Comparison of ENCODE assay signal across 32 mouse cellular contexts in the genomic region with DNA sequence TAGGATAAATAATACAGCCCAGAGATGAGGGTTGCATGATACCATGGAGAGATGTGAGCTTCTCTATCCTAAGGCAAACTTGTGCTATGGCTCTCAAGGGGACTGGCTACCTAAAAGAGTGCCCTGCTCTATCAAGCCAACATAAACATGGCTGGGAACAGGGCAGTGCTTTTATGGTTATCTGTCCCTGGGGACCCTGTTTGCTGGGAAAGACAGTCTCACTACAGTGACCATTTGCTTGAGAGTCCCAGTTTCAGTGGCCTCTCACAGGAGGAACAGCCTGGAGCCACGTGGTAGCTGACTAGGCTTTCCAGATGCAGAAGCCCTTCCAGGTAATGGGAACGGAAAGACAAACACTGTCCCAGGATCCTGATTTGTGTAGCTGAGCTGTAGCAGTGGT. TPM values are rescaled to one million over a fixed set of nuclear protein-coding genes. Genes with fewer than 3 reads are reported as not detected.
"Had no signal": no experiment of that assay in that cellular context is flagged by ENCODE, and none has a peak within 500 bp of the region (broad histone marks: within the 10 kb centered on the region; RNA-seq: fewer than 3 reads in every experiment).

No protein-coding gene starts in this region.

- H3K27me3 ChIP-seq: limb, embryonic 13.5 days; liver, embryonic 12.5 days; liver, embryonic 15.5 days; lung, embryonic 15.5 days; megakaryocyte, embryonic 14.5 days; neural tube, embryonic 12.5 days had no signal

- H3K36me3 ChIP-seq: limb, embryonic 10.5 days; limb, embryonic 13.5 days; liver, embryonic 12.5 days; liver, embryonic 15.5 days; lung, embryonic 15.5 days; neural tube, embryonic 12.5 days had no signal

- H3K4me3 ChIP-seq: layer of hippocampus, adult 2 months; limb, embryonic 10.5 days; limb, embryonic 13.5 days; liver, embryonic 12.5 days; liver, embryonic 15.5 days; lung, embryonic 15.5 days; megakaryocyte, embryonic 14.5 days; neural tube, embryonic 12.5 days had no signal

- H3K4me2 ChIP-seq: limb, embryonic 13.5 days; liver, embryonic 12.5 days; liver, embryonic 15.5 days; lung, embryonic 15.5 days; midbrain, embryonic 11.5 days; neural tube, embryonic 12.5 days had no signal

- DNase-seq: kidney, postnatal 25 days; layer of hippocampus, adult 9-11 months; liver; lung, adult 18-20 months; lung, postnatal 10 days; lung, postnatal 36 days; midbrain, embryonic 14.5 days; retina, postnatal 1 day; right cerebral cortex, postnatal 25 days; thymus, adult 18-20 months; thymus, postnatal 36 days had no signal

- H3K27ac ChIP-seq: kidney, postnatal 0 days; layer of hippocampus, adult 2 months; limb, embryonic 10.5 days; limb, embryonic 13.5 days; liver, embryonic 12.5 days; liver, embryonic 15.5 days; lung, embryonic 15.5 days; neural tube, embryonic 12.5 days had no signal

- H3K9ac ChIP-seq: limb, embryonic 13.5 days; liver, embryonic 12.5 days; liver, embryonic 15.5 days; lung, embryonic 15.5 days; neural tube, embryonic 12.5 days had no signal

- H3K9me3 ChIP-seq: limb, embryonic 10.5 days; limb, embryonic 13.5 days; liver, embryonic 12.5 days; liver, embryonic 15.5 days; lung, embryonic 15.5 days; megakaryocyte, embryonic 14.5 days; neural tube, embryonic 12.5 days had no signal

- ATAC-seq: liver, embryonic 12.5 days had no signal

- H3K4me1 ChIP-seq: limb, embryonic 10.5 days; limb, embryonic 13.5 days; liver, embryonic 12.5 days; liver, embryonic 15.5 days; lung, embryonic 15.5 days; neural tube, embryonic 12.5 days had no signal

RNA-seq across cellular contexts. Expression of a gene that starts 10.4 kb away (rescaled TPM):
- total RNA-seq: layer of hippocampus, adult 2 months; layer of hippocampus, postnatal 25 days; left cerebral cortex, adult 18-20 months; left cerebral cortex, postnatal 25 days; midbrain, postnatal 0 days; neutrophil, adult 5-6 weeks had no signal
- polyA plus RNA-seq: kidney, embryonic 14.5 days; kidney, postnatal 0 days; large intestine, adult 2 months; limb, embryonic 10.5 days; limb, embryonic 13.5 days; liver, embryonic 12.5 days; liver, embryonic 15.5 days; lung, embryonic 15.5 days; midbrain, embryonic 11.5 days; midbrain, embryonic 14.5 days; midbrain, postnatal 0 days; neural tube, embryonic 12.5 days; spleen, adult 2 months; stomach, embryonic 16.5 days; testis, adult 2 months; urinary bladder, adult 2 months had no signal

RNA-seq across cellular contexts. Expression of a gene that starts 18.8 kb away (rescaled TPM):
- total RNA-seq: layer of hippocampus, adult 2 months; layer of hippocampus, postnatal 25 days; left cerebral cortex, adult 18-20 months; left cerebral cortex, postnatal 25 days; midbrain, postnatal 0 days; neutrophil, adult 5-6 weeks had no signal
- polyA plus RNA-seq: kidney, embryonic 14.5 days; kidney, postnatal 0 days; large intestine, adult 2 months; limb, embryonic 10.5 days; limb, embryonic 13.5 days; liver, embryonic 12.5 days; liver, embryonic 15.5 days; lung, embryonic 15.5 days; midbrain, embryonic 11.5 days; midbrain, embryonic 14.5 days; midbrain, postnatal 0 days; spleen, adult 2 months; stomach, embryonic 16.5 days; urinary bladder, adult 2 months had no signal

RNA-seq across cellular contexts. Expression of a gene that starts 21.5 kb away (rescaled TPM):
- total RNA-seq: layer of hippocampus, adult 2 months; layer of hippocampus, postnatal 25 days; midbrain, postnatal 0 days; neutrophil, adult 5-6 weeks had no signal
- polyA plus RNA-seq: kidney, embryonic 14.5 days; kidney, postnatal 0 days; large intestine, adult 2 months; limb, embryonic 10.5 days; limb, embryonic 13.5 days; liver, embryonic 12.5 days; liver, embryonic 15.5 days; lung, embryonic 15.5 days; midbrain, embryonic 11.5 days; midbrain, embryonic 14.5 days; midbrain, postnatal 0 days; neural tube, embryonic 12.5 days; spleen, adult 2 months; stomach, embryonic 16.5 days; testis, adult 2 months had no signal

RNA-seq across cellular contexts. Expression of a gene that starts 21.6 kb away (rescaled TPM):
- total RNA-seq: midbrain, postnatal 0 days had no signal
- polyA plus RNA-seq: limb, embryonic 10.5 days; limb, embryonic 13.5 days; liver, embryonic 12.5 days; liver, embryonic 15.5 days; midbrain, embryonic 11.5 days; midbrain, embryonic 14.5 days had no signal

RNA-seq across cellular contexts. Expression of a gene that starts 33.3 kb away (rescaled TPM):
- total RNA-seq: layer of hippocampus, adult 2 months; layer of hippocampus, postnatal 25 days; left cerebral cortex, adult 18-20 months; left cerebral cortex, postnatal 25 days; midbrain, postnatal 0 days; neutrophil, adult 5-6 weeks had no signal
- polyA plus RNA-seq: kidney, embryonic 14.5 days; kidney, postnatal 0 days; large intestine, adult 2 months; limb, embryonic 10.5 days; limb, embryonic 13.5 days; liver, embryonic 12.5 days; liver, embryonic 15.5 days; lung, embryonic 15.5 days; midbrain, embryonic 11.5 days; midbrain, embryonic 14.5 days; midbrain, postnatal 0 days; spleen, adult 2 months; stomach, embryonic 16.5 days; testis, adult 2 months; urinary bladder, adult 2 months had no signal
